Mouse (Mus musculus) lung, adult 2 months (tissue): ENCODE results near the gene Tcf7. TPM values are rescaled to one million over a fixed set of nuclear protein-coding genes. Genes with fewer than 3 reads are reported as not detected.

Source experiments
- DNase-seq: peaks from one replicate; pipeline ENCODE4 v3.0.0; 2022
- H3K4me1 ChIP-seq: fragments of 200-500 bp; 2 replicates; pipeline ENCODE4 v1.6.1; 2011; ENCODE audit warnings: low read length; ENCODE audit not compliant: control insufficient read depth, insufficient read depth
- H3K4me3 ChIP-seq: fragments of 200-500 bp; replicated peaks from 2 replicates; pipeline ENCODE3; 2011; ENCODE audit warnings: low read depth, mild to moderate bottlenecking, control low read depth, low read length; ENCODE audit errors: extremely low read depth
- CTCF ChIP-seq: fragments of 200-500 bp; IDR thresholded peaks from 2 replicates; pipeline ENCODE4 v1.5.1; 2011; ENCODE audit warnings: mild to moderate bottlenecking, low read length, control low read depth; ENCODE audit not compliant: insufficient read depth
- POLR2A ChIP-seq: fragments of 200-500 bp; IDR thresholded peaks from 2 replicates; pipeline ENCODE4 v1.6.1; 2011; ENCODE audit warnings: low read depth, mild to moderate bottlenecking, control low read depth, low read length, borderline replicate concordance; ENCODE audit errors: extremely low read depth
- WGBS: fragments of 180-500 bp; shearing (Covaris S2); methylation state at CpG from one replicate; pipeline ENCODE4 v1.1.7; 2018; 5-methylcytosine and 5-hydroxymethylcytosine counted together
- polyA plus RNA-seq: library from polyadenylated mRNA; depleted of rRNA; stranded (reverse); fragments of >200 nt; gene quantifications from 2 replicates; pipeline ENCODE4 v1.2.3, GENCODE M21; 2012

Tcf7 gene
- polyA plus RNA-seq, 1 experiment: 30.2 TPM

- peaks cover 15% of the 10 kb centered on the region for H3K4me1 ChIP-seq
- no peak overlapping the region for H3K4me3 ChIP-seq
- no peak for TF ChIP-seq POLR2A
- TF ChIP-seq CTCF: no peak
- no peak for DNase-seq
- 90% methylated on average over 3 of the region's 3 CpGs for WGBS
Measured at GRCm38 (mm10) chr11:52278164-52278563, 4.7 kb downstream of the Tcf7 start.

DNA sequence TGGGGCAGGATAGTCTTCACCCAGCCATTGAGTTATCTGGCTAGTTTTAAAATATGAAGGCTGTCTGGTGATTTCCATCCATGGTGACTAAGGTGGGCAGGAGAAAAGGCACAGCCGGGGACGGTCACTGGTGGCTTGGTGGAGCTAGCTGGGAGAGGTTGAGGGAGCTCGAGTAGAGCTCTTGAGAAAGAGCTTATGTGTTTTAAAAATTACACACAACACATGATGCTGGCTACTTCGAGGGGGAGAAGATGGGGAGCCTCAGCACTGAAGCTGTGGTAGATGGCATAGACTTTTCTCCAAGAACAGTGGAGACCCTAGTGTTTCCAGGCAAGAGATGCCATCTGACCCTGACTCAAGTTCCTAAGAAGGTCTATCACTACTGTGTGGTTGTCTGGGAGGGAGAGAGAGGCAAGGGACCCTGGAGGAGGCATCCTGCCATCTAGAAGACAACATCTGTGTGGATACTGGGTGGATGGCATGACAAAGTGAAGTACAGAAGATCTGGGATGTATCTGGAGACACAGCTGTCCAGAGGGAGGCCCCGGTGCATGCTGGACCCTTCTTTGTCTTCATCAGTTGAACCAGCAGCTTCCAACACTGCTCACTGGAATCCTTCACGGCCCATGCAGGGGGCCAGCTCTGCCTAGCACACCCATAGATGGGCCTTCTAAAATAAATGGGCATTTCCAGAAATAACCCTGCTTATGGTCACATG is 5.2 kb downstream of the Tcf7 start:
- H3K4me3 ChIP-seq: no peak overlapping the region
- no peak for TF ChIP-seq CTCF
- no peak for TF ChIP-seq POLR2A
- no peak for DNase-seq
- H3K4me1 ChIP-seq: peaks cover 20% of the 10 kb centered on the region
- 91% methylated on average over 6 of the region's 6 CpGs for WGBS

DNA sequence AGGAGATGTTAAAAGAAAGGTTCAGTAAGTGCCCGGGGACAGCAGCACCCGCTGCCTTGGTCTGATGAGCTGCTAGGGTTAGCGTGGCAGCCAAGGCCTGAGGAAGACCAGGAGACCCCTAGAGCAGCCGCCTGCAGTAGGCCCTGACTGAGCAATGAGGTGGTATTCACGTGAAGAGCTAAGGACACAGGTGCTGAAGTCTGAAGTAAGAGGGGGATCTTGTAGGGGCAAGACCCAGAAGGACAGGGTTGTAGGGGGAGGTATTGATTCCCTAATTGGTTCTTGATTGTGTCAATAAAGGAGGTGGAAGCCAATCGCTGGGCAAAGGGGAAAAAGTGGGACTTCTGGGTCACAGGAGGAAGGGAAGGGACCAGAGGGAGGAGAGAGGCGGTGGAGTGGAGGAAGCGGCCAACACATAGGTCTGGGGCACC is 5.8 kb downstream of the Tcf7 start:
- Histone ChIP-seq H3K4me3 (no peak overlapping the region), H3K4me1 (peaks cover 22% of the 10 kb centered on the region)
- WGBS: 93% methylated on average over 8 of the region's 8 CpGs
- no peak for DNase-seq
- no peak for TF ChIP-seq CTCF
- TF ChIP-seq POLR2A: no peak

- DNase-seq: no peak
- 84% methylated on average over 9 of the region's 9 CpGs for WGBS
- Histone ChIP-seq H3K4me3 (no peak overlapping the region), H3K4me1 (peaks cover 18% of the 10 kb centered on the region)
- TF ChIP-seq POLR2A (no peak), CTCF (no peak)
Measured at GRCm38 (mm10) chr11:52275774-52276555, 6.8 kb downstream of the Tcf7 start.

- no peak overlapping the region for H3K4me3 ChIP-seq
- TF ChIP-seq POLR2A (no peak), CTCF (no peak)
- peaks cover 19% of the 10 kb centered on the region for H3K4me1 ChIP-seq
- DNase-seq: no peak
- 80% methylated on average over 8 of the region's 8 CpGs for WGBS
Measured at GRCm38 (mm10) chr11:52275366-52275765, 7.4 kb downstream of the Tcf7 start.

- 63% methylated on average over 20 of the region's 20 CpGs for WGBS
- no peak overlapping the region for H3K4me3 ChIP-seq
- DNase-seq: no peak
- no peak for TF ChIP-seq CTCF
- 0 out of 2 replicates have a peak, but pooled peaks have one; percentile 6 for TF ChIP-seq POLR2A
- H3K4me1 ChIP-seq: peaks cover 25% of the 10 kb centered on the region
Measured at GRCm38 (mm10) chr11:52274456-52275112, 8.2 kb downstream of the Tcf7 start.

- no peak for DNase-seq
- Histone ChIP-seq H3K4me3 (no peak overlapping the region), H3K4me1 (peaks cover 32% of the 10 kb centered on the region)
- TF ChIP-seq POLR2A: no peak
- no peak for TF ChIP-seq CTCF
- WGBS: 72% methylated on average over 4 of the region's 4 CpGs
Measured at GRCm38 (mm10) chr11:52273942-52274330, 8.9 kb downstream of the Tcf7 start.

GRCm38 (mm10) chr11:52273183-52273941 is 9.5 kb downstream of the Tcf7 start:
- peak; percentile 30 for DNase-seq
- H3K4me3 ChIP-seq: no peak overlapping the region
- peaks cover 37% of the 10 kb centered on the region for H3K4me1 ChIP-seq
- no peak for TF ChIP-seq POLR2A
- TF ChIP-seq CTCF: no peak
- WGBS: 35% methylated on average over 11 of the region's 11 CpGs

DNA sequence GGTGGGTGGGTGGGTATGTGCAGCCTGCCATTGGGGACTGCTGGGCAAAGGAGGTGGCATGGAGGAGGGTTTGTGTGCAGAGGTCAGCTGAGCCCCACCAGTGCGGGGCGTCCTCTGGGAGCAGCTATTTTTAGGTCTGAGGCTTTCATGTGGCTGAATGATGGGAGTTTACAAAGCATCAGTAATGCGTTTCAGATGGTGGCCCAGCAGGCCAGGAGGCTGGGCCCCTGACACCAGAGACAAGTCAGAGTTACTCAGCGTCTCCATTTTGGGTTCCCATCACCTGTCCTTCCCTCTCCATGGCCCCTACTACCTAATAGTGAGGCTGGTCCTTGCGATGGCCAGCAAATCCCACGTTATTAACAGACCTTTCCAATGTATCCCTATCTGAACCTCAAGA is 10.2 kb downstream of the Tcf7 start:
- H3K4me3 ChIP-seq: no peak overlapping the region
- H3K4me1 ChIP-seq: peaks cover 43% of the 10 kb centered on the region
- DNase-seq: no peak
- TF ChIP-seq CTCF: no peak
- TF ChIP-seq POLR2A: no peak
- 48% methylated on average over 6 of the region's 6 CpGs for WGBS
